Mouse (Mus musculus): ENCODE measurements around the gene Mmp19.

GRCm38 (mm10) chr10:128820217-128820616, 29.5 kb downstream of the Mmp19 start:
- TF ChIP-seq GATA1 (IDR thresholded peaks at IDR 0.05; ENCODE audit: low read length): no peak
- TF ChIP-seq TAL1 (IDR thresholded peaks at IDR 0.05; ENCODE audit: low read length): no peak

All from erythroblast, embryonic 14.5 days (primary cell).